Mouse (Mus musculus): Measurements from ENCODE around the gene Nemp1. TPM values are rescaled to one million over a fixed set of nuclear protein-coding genes. Genes with fewer than 3 reads are reported as not detected.

Gene Nemp1
- total and polyA plus RNA-seq, 2 experiments from 2014 or later = 1.4 to 3.2 TPM

DNA sequence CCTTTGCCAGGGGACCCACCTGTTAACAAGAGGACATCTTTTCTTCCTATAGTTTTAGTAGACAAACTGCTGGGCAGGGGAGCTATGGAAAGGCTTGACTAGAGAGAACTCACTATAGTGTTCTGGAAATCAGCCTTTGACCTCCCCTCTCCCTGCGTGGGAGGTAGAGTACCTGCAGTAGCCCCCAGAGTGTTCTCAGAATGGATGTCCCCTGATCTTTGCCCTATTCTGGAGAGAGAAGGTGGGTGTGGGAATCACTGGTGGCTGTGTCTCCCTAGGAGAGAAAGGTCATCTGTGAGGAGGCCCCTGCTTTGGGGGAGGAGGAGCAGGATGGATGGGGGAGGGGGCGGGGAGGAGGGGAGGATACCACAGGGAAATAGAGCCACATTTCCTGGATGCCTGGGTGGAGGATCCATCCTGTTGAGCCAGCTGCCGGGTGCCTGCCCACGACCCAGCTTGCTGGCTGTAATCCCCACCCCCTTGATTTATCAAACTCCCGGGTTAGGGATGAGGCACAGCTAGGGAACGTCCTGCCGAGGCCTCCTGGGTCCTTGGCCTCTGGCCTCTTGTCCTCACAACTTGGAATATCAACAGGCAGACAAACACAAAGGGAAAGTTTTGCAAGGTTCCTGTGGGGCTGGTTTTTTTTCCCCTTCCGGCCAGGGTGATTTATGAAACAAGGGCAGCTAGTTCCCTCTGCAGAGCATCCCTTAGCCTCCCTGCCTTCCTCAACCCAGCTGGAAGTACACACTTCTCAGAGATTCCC, 82.3 kb downstream of the Nemp1 start:
- Histone ChIP-seq H3K4me3 (ENCODE audit: low read depth, low read length) (no peak overlapping the region), H3K36me3 (ENCODE audit: insufficient read depth, low read length) (peaks cover 27% of the 10 kb centered on the region), H3K9me3 (ENCODE audit: low read length) (no peaks in the 10 kb centered on the region), H3K4me1 (ENCODE audit: insufficient read depth, low read length) (no peaks in the 10 kb centered on the region), H3K27ac (ENCODE audit: low read depth, low read length) (no peak overlapping the region), H3K4me2 (ENCODE audit: low read depth, low read length, poor library complexity, severe bottlenecking) (peak overlapping the region; percentile 36; the same call in 1 of the 2 replicates), H3K27me3 (ENCODE audit: insufficient read depth, low read length) (no peaks in the 10 kb centered on the region), H3K9ac (replicated peaks; ENCODE audit: low read length, poor library complexity, severe bottlenecking) (0 out of 2 replicates have a peak overlapping the region, but pooled peaks have one; percentile 19)
- no peak for ATAC-seq (ENCODE audit: low FRiP score)
- TF ChIP-seq CTCF (IDR thresholded peaks at IDR 0.05) = no peak
- WGBS = 12% methylated on average over 7 of the region's 8 CpGs
- no peak for DNase-seq (ENCODE audit: low spot score)

DNA sequence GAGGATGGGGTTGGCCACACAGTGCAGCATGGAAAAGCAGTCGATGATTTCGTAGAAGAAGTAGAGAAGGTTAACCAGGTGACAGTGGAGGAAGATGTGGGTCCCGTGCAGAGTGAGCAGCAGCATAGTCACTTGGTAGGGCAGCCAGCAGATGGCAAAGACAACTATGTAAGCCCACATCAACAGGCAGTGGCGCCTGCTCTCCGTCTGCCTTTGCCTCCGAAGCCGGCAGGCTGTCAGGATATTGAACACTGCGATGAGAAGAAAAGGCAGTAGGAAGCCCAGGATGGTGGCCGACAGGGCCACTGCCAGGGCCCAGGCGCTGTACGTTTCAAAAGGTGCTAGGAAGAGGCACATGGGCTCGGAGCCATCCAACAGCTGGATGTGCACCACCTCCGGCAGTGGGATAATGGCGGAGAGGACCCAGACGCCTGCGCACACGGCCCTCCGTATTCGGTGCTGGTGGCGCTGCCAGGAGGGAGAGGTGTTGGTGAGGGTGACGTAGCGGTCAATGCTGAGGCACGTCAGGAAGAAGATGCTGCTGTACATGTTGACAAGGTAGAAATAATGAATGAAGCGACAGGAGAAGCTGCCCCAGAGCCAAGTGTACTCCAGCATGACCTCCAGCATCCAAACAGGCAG, 83.6 kb downstream of the Nemp1 start:
- no peak overlapping the region for H3K27ac ChIP-seq (ENCODE audit: low read depth, low read length)
- 53% methylated on average over 24 of the region's 24 CpGs for WGBS
- no peak for ATAC-seq (ENCODE audit: low FRiP score)
- H3K9me3 ChIP-seq (ENCODE audit: low read length) = no peaks in the 10 kb centered on the region
- H3K36me3 ChIP-seq (ENCODE audit: insufficient read depth, low read length) = peaks cover 18% of the 10 kb centered on the region
- H3K4me3 ChIP-seq (ENCODE audit: low read depth, low read length) = peak overlapping the region; percentile 12; the same call in 1 of the 2 replicates
- peak overlapping the region; percentile 36 for H3K4me2 ChIP-seq (ENCODE audit: low read depth, low read length, poor library complexity, severe bottlenecking)
- TF ChIP-seq CTCF (IDR thresholded peaks at IDR 0.05) = no peak
- no peak for DNase-seq (ENCODE audit: low spot score)
- H3K4me1 ChIP-seq (ENCODE audit: insufficient read depth, low read length) = no peaks in the 10 kb centered on the region
- H3K9ac ChIP-seq (replicated peaks; ENCODE audit: low read length, poor library complexity, severe bottlenecking) = peak overlapping the region; percentile 8; the same call in 1 of the 2 replicates
- H3K27me3 ChIP-seq (ENCODE audit: insufficient read depth, low read length) = no peaks in the 10 kb centered on the region

Other genes starting within 250 kb of the Nemp1 start
- 1.2 and 2.3 TPM in 2 replicates for gene Stac3, start 165.2 kb upstream of the Nemp1 start, total RNA-seq (2014; rRNA removed)
- gene Stac3, start 165.2 kb upstream of the Nemp1 start, polyA plus RNA-seq (2015; fragmentation: Nextera tagmentation; extraction: Ambion mirVana) = 0.51 and 1.0 TPM in 2 replicates
- 16.2 and 16.6 TPM in 2 replicates for gene Ndufa4l2, start 151.9 kb upstream of the Nemp1 start, total RNA-seq (2014; rRNA removed)
- gene Ndufa4l2, start 151.9 kb upstream of the Nemp1 start, polyA plus RNA-seq (2015; fragmentation: Nextera tagmentation; extraction: Ambion mirVana) = 18.7 and 19.9 TPM in 2 replicates
- 39.8 and 48.0 TPM in 2 replicates for gene Shmt2, start 144.5 kb upstream of the Nemp1 start, total RNA-seq (2014; rRNA removed)
- gene Shmt2, start 144.5 kb upstream of the Nemp1 start, polyA plus RNA-seq (2015; fragmentation: Nextera tagmentation; extraction: Ambion mirVana) = 32.8 and 34.2 TPM in 2 replicates
- 11.8 and 22.6 TPM in 2 replicates for gene Nxph4, start 132.3 kb upstream of the Nemp1 start, total RNA-seq (2014; rRNA removed)
- gene Nxph4, start 132.3 kb upstream of the Nemp1 start, polyA plus RNA-seq (2015; fragmentation: Nextera tagmentation; extraction: Ambion mirVana) = 68.9 and 72.4 TPM in 2 replicates
- 297 and 319 TPM in 2 replicates for gene Lrp1, start 45.8 kb upstream of the Nemp1 start, total RNA-seq (2014; rRNA removed)
- 79.8 and 84.4 TPM in 2 replicates for gene Lrp1, start 45.8 kb upstream of the Nemp1 start, polyA plus RNA-seq (2015; fragmentation: Nextera tagmentation; extraction: Ambion mirVana)
- 6.1 and 10.2 TPM in 2 replicates for gene Stat6, start 23.9 kb upstream of the Nemp1 start, total RNA-seq (2014; rRNA removed)
- 3.9 and 4.3 TPM in 2 replicates for gene Stat6, start 23.9 kb upstream of the Nemp1 start, polyA plus RNA-seq (2015; fragmentation: Nextera tagmentation; extraction: Ambion mirVana)
- gene Nab2, start 1.7 kb downstream of the Nemp1 start, total RNA-seq (2014; rRNA removed) = 4.8 and 5.6 TPM in 2 replicates
- 1.4 and 1.6 TPM in 2 replicates for gene Nab2, start 1.7 kb downstream of the Nemp1 start, polyA plus RNA-seq (2015; fragmentation: Nextera tagmentation; extraction: Ambion mirVana)
- gene Myo1a, start 38.3 kb downstream of the Nemp1 start, total RNA-seq (2014; rRNA removed) = 0.57 and 0.77 TPM in 2 replicates
- gene Myo1a, start 38.3 kb downstream of the Nemp1 start, polyA plus RNA-seq (2015; fragmentation: Nextera tagmentation; extraction: Ambion mirVana) = 0.13 and 0.15 TPM in 2 replicates
- gene Tac2, start 57.6 kb downstream of the Nemp1 start, total RNA-seq (2014; rRNA removed) = 0.27 TPM in 1 of 2 replicates, not detected in the other
- gene Tac2, start 57.6 kb downstream of the Nemp1 start, polyA plus RNA-seq (2015; fragmentation: Nextera tagmentation; extraction: Ambion mirVana) = 2.0 and 4.5 TPM in 2 replicates
- gene Zbtb39, start 72.6 kb downstream of the Nemp1 start, total RNA-seq (2014; rRNA removed) = 13.6 and 15.2 TPM in 2 replicates
- gene Zbtb39, start 72.6 kb downstream of the Nemp1 start, polyA plus RNA-seq (2015; fragmentation: Nextera tagmentation; extraction: Ambion mirVana) = 3.0 and 3.1 TPM in 2 replicates
- 1.6 and 3.2 TPM in 2 replicates for gene Gpr182, start 84.8 kb downstream of the Nemp1 start, total RNA-seq (2014; rRNA removed)
- gene Gpr182, start 84.8 kb downstream of the Nemp1 start, polyA plus RNA-seq (2015; fragmentation: Nextera tagmentation; extraction: Ambion mirVana) = 1.8 and 2.7 TPM in 2 replicates
- 0.11 TPM in 1 of 2 replicates, not detected in the other for gene Rdh1, start 92.8 kb downstream of the Nemp1 start, total RNA-seq (2014; rRNA removed)
- gene Rdh1, start 92.8 kb downstream of the Nemp1 start, polyA plus RNA-seq (2015; fragmentation: Nextera tagmentation; extraction: Ambion mirVana) = 0.05 TPM in 1 of 2 replicates, not detected in the other
- gene Rdh16f1, start 92.9 kb downstream of the Nemp1 start, total RNA-seq (2014; rRNA removed) = 0.27 TPM in 1 of 2 replicates, not detected in the other
- gene Rdh16f1, start 92.9 kb downstream of the Nemp1 start, polyA plus RNA-seq (2015; fragmentation: Nextera tagmentation; extraction: Ambion mirVana) = not detected in 2 replicates
- gene Rdh9, start 109.5 kb downstream of the Nemp1 start, total RNA-seq (2014; rRNA removed) = 0.66 TPM in 1 of 2 replicates, not detected in the other
- gene Rdh9, start 109.5 kb downstream of the Nemp1 start, polyA plus RNA-seq (2015; fragmentation: Nextera tagmentation; extraction: Ambion mirVana) = 0.60 and 0.63 TPM in 2 replicates
- not detected in 2 replicates for gene Rdh16, start 134.3 kb downstream of the Nemp1 start, total RNA-seq (2014; rRNA removed)
- gene Rdh16, start 134.3 kb downstream of the Nemp1 start, polyA plus RNA-seq (2015; fragmentation: Nextera tagmentation; extraction: Ambion mirVana) = not detected in 2 replicates
- gene Rdh19, start 183.0 kb downstream of the Nemp1 start, total RNA-seq (2014; rRNA removed) = not detected in 2 replicates
- not detected in 2 replicates for gene Rdh19, start 183.0 kb downstream of the Nemp1 start, polyA plus RNA-seq (2015; fragmentation: Nextera tagmentation; extraction: Ambion mirVana)
- not detected in 2 replicates for gene Rdh16f2, start 199.6 kb downstream of the Nemp1 start, total RNA-seq (2014; rRNA removed)
- not detected in 2 replicates for gene Rdh16f2, start 199.6 kb downstream of the Nemp1 start, polyA plus RNA-seq (2015; fragmentation: Nextera tagmentation; extraction: Ambion mirVana)
- not detected in 2 replicates for gene Rdh7, start 221.9 kb downstream of the Nemp1 start, total RNA-seq (2014; rRNA removed)
- gene Rdh7, start 221.9 kb downstream of the Nemp1 start, polyA plus RNA-seq (2015; fragmentation: Nextera tagmentation; extraction: Ambion mirVana) = not detected in 2 replicates
- 0.99 TPM in 1 of 2 replicates, not detected in the other for gene Sdr9c7, start 231.6 kb downstream of the Nemp1 start, total RNA-seq (2014; rRNA removed)
- not detected in 2 replicates for gene Sdr9c7, start 231.6 kb downstream of the Nemp1 start, polyA plus RNA-seq (2015; fragmentation: Nextera tagmentation; extraction: Ambion mirVana)